Mouse (Mus musculus) lung, embryonic 14.5 days (tissue): Measurements from ENCODE around the gene Shisa2. TPM values are rescaled to one million over a fixed set of nuclear protein-coding genes. Genes with fewer than 3 reads are reported as not detected.
"Not testable (repeated sequence)": the region's sequence is repeated elsewhere in the genome, so short reads cannot be mapped to it uniquely, and the experiment has no call there.

ENCODE experiments used
- ATAC-seq: fragments of 200-750 bp; cut with Nextera tagmentation; 2 replicates; pipeline ENCODE4 v1.8.0; 2017; ENCODE audit warnings: mild to moderate bottlenecking, moderate TSS enrichment, moderate library complexity; ENCODE audit not compliant: insufficient read depth
- DNase-seq: peaks from one replicate; pipeline ENCODE4 v3.0.0-alpha.2; 2015
- H3K27ac ChIP-seq: fragments of 300-500 bp; sonication (generic); 2 replicates; pipeline ENCODE4 v1.5.1; 2014; ENCODE audit warnings: low read depth, mild to moderate bottlenecking, moderate library complexity
- H3K27me3 ChIP-seq: fragments of 300-500 bp; sonication (generic); 2 replicates; pipeline ENCODE4 v1.6.1; 2014; ENCODE audit warnings: low read length, control low read depth; ENCODE audit not compliant: insufficient read depth
- H3K36me3 ChIP-seq: fragments of 300-500 bp; sonication (generic); 2 replicates; pipeline ENCODE4 v1.6.1; 2014; ENCODE audit warnings: control low read depth; ENCODE audit not compliant: insufficient read depth
- H3K4me1 ChIP-seq: fragments of 300-500 bp; sonication (generic); 2 replicates; pipeline ENCODE4 v1.6.1; 2014; ENCODE audit warnings: antibody characterized with exemption, control low read depth; ENCODE audit not compliant: insufficient read depth
- H3K4me2 ChIP-seq: fragments of 300-500 bp; sonication (generic); 2 replicates; pipeline ENCODE4 v1.6.1; 2014; ENCODE audit warnings: mild to moderate bottlenecking
- H3K4me3 ChIP-seq: fragments of 300-500 bp; sonication (generic); 2 replicates; pipeline ENCODE4 v1.5.1; 2014; ENCODE audit warnings: low read depth, low read length
- H3K9ac ChIP-seq: fragments of 300-500 bp; sonication (generic); 2 replicates; pipeline ENCODE4 v1.6.1; 2014
- H3K9me3 ChIP-seq: fragments of 300-500 bp; sonication (generic); 2 replicates; pipeline ENCODE4 v1.6.1; 2016; ENCODE audit warnings: low read depth, low read length, control low read depth
- CTCF ChIP-seq: IDR thresholded peaks from 2 replicates; pipeline ENCODE4 v1.5.1; 2016; ENCODE audit warnings: antibody characterized with exemption, low read depth
- WGBS: fragments of 180-500 bp; shearing (Covaris S2); extraction: QIAGEN DNeasy Blood & Tissue Kit; methylation state at CpG from one replicate; pipeline ENCODE4 v1.1.7; 2014; 5-methylcytosine and 5-hydroxymethylcytosine counted together
- polyA plus RNA-seq: library from polyadenylated mRNA; unstranded; fragments of >200 nt; fragmentation: Nextera tagmentation; extraction: Ambion mirVana; gene quantifications from 2 replicates; pipeline ENCODE4 v1.2.1, GENCODE M21; 2014

The Shisa2 gene
- polyA plus RNA-seq, 1 experiment from 2014 or later: 21.7 TPM

GRCm38 (mm10) chr14:59598260-59598627, 26.9 kb upstream of the Shisa2 start:
- H3K9ac ChIP-seq: peak overlapping the region; percentile 78
- peaks cover 7% of the 10 kb centered on the region; the same call in 1 of the 2 replicates for H3K4me1 ChIP-seq
- no peak for TF ChIP-seq CTCF
- 0 out of 2 replicates have a peak overlapping the region, but pooled peaks have one; percentile 15 for H3K27ac ChIP-seq
- 1% methylated on average over 8 of the region's 8 CpGs for WGBS
- no peaks in the 10 kb centered on the region; the same call in 1 of the 2 replicates for H3K27me3 ChIP-seq
- no peaks in the 10 kb centered on the region for H3K9me3 ChIP-seq
- H3K36me3 ChIP-seq: no peaks in the 10 kb centered on the region; the same call in 1 of the 2 replicates
- peak; percentile 33; the same call in 1 of the 2 replicates for ATAC-seq
- H3K4me2 ChIP-seq: peak overlapping the region; percentile 88
- no peak for DNase-seq
- H3K4me3 ChIP-seq: peak overlapping the region; percentile 90

GRCm38 (mm10) chr14:59604002-59604645, 21.0 kb upstream of the Shisa2 start:
- Histone ChIP-seq H3K4me2 (no peak overlapping the region), H3K9ac (no peak overlapping the region), H3K36me3 (no peaks in the 10 kb centered on the region), H3K27me3 (no peaks in the 10 kb centered on the region; the same call in 1 of the 2 replicates), H3K4me3 (no peak overlapping the region), H3K9me3 (no peaks in the 10 kb centered on the region), H3K27ac (no peak overlapping the region), H3K4me1 (no peaks in the 10 kb centered on the region)
- WGBS: 55% methylated on average over 5 of the region's 5 CpGs
- ATAC-seq (peak; percentile 38; the same call in 1 of the 2 replicates), DNase-seq (peak; percentile 70)
- peak; percentile 64 for TF ChIP-seq CTCF

DNA sequence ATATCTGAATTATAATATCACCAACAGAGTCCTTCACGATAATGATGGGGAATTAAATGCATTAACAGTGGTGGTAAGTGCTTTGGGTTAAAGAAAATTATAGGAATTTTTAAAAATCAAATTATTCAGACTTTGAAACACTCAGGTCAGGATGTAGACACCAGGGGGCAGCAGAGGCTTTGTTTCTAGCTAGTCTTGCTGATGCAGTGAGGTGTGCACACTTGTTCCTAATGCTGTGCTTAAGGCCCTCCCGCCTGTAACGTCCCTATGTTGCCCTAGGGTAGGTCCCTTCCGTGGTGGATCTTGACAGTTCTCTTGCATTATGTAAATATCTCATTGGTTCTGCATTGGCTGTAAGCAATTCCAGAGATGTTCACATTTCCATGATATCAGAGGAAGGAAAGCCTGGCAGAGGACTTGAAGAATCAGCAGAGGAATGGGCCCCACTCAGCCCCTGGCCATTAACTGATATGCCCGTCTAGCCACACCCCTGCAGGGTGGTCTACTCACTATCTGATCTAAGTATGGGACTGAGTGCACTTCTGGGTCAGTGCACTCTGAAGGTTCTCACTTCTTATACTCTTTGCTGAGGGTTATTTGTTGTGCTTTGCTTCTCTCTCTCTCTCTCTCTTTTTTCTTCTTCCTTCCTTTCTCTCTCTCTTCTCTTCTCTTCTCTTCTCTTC, 19.3 kb upstream of the Shisa2 start:
- Histone ChIP-seq H3K4me2 (no peak overlapping the region), H3K9ac (no peak overlapping the region), H3K9me3 (no peaks in the 10 kb centered on the region), H3K27me3 (no peaks in the 10 kb centered on the region; the same call in 1 of the 2 replicates), H3K4me3 (no peak overlapping the region), H3K4me1 (no peaks in the 10 kb centered on the region), H3K27ac (no peak overlapping the region), H3K36me3 (no peaks in the 10 kb centered on the region)
- 12% methylated on average over 5 of the region's 5 CpGs for WGBS
- TF ChIP-seq CTCF: peak; percentile 78
- peak; percentile 87 for DNase-seq
- ATAC-seq: peak; percentile 62

DNA sequence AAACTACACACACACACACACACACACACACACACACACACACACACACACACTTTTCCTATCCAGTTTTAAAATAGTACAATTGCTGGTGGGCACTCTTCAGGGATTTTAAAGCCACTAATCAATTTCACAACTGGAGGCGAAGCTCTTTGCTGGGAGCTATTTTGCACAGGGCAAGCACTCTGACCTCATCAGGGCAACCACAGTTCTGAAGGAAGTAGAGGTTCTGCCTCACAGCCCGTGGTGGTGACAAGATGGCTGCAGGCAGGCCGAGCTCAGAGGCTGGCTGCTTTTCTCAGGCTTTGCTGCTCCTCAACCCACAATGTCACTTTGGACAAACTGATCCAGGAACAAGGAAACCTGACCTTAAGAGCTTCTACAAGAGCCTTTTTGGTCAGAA, 18.1 kb upstream of the Shisa2 start:
- no peak for TF ChIP-seq CTCF
- Histone ChIP-seq H3K4me2 (no peak overlapping the region), H3K36me3 (no peaks in the 10 kb centered on the region), H3K9me3 (no peaks in the 10 kb centered on the region), H3K4me3 (no peak overlapping the region), H3K27ac (no peak overlapping the region), H3K4me1 (no peaks in the 10 kb centered on the region), H3K27me3 (no peaks in the 10 kb centered on the region; the same call in 1 of the 2 replicates), H3K9ac (no peak overlapping the region)
- ATAC-seq (no peak), DNase-seq (no peak)
- 49% methylated on average over 3 of the region's 3 CpGs for WGBS

DNA sequence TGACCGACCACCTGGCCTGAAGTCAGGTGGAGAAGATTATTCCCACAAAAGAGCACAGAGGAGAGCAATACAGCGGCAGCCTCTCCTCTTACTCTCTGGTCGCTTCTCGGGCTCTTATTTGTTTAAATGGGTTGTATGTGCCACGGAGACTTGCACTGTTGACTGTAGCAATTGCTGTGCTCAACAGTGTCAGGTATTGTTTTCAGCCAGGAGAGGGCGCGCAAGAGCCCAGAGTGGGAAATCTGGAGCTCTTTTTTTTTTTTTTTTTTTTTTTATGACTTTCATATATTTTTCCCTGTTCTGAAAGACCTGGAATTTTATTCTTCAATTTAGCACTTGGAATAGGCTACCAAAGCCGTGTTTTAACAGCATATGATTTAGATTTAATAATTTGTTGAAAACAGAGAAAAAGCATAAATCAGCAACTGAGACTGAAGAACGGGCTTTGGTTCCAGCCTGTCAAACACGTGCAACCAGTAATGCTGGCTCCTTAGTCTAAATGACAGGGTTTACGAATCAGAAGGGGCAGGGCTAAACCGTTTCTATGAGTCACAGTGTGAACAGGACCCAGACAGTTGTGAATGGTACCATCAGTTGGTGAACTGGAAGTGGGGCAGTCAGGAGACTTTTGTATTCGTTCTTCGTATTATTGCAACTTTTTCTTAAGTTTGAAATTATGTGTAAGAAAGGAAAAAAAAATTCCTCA, 12.0 kb upstream of the Shisa2 start:
- Histone ChIP-seq H3K9me3 (no peaks in the 10 kb centered on the region), H3K36me3 (no peaks in the 10 kb centered on the region), H3K4me1 (no peaks in the 10 kb centered on the region), H3K27me3 (no peaks in the 10 kb centered on the region), H3K4me3 (no peak overlapping the region), H3K27ac (no peak overlapping the region), H3K4me2 (no peak overlapping the region), H3K9ac (no peak overlapping the region)
- peak; percentile 75 for TF ChIP-seq CTCF
- no peak for ATAC-seq
- 44% methylated on average over 14 of the region's 14 CpGs for WGBS
- peak; percentile 91 for DNase-seq

- not testable (repeated sequence) for H3K4me3 ChIP-seq, H3K4me1 ChIP-seq, H3K27ac ChIP-seq, ATAC-seq, DNase-seq, H3K27me3 ChIP-seq, H3K4me2 ChIP-seq, H3K36me3 ChIP-seq, H3K9me3 ChIP-seq, H3K9ac ChIP-seq
- WGBS: 77% methylated on average over 3 of the region's 3 CpGs
Measured at GRCm38 (mm10) chr14:59614149-59614548, 11.0 kb upstream of the Shisa2 start.

DNA sequence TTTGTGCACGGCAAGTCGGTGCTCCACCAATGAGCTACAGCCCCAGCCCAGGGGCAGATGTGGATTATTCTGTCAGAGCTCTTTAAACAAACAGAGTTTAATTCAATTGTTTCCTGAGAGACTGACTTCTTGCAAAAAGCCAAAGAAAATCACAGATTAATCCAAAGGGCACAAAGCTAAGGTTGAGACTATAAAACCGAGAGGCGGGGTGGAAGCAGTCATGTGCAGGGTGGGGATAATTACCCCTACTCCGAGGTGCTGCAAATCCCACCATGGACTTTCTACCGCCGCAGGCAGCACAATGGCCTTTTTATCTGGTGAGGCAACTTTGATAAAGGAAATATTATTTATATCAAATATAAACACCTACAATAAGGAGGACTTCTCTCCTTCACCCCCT, 8.3 kb upstream of the Shisa2 start:
- H3K4me2 ChIP-seq: no peak overlapping the region
- H3K4me1 ChIP-seq: no peaks in the 10 kb centered on the region
- TF ChIP-seq CTCF: no peak
- no peaks in the 10 kb centered on the region for H3K9me3 ChIP-seq
- 67% methylated on average over 7 of the region's 7 CpGs for WGBS
- H3K36me3 ChIP-seq: no peaks in the 10 kb centered on the region
- DNase-seq (no peak), ATAC-seq (no peak)
- H3K9ac ChIP-seq: no peak overlapping the region
- no peak overlapping the region for H3K27ac ChIP-seq
- no peaks in the 10 kb centered on the region for H3K27me3 ChIP-seq
- H3K4me3 ChIP-seq: no peak overlapping the region
